Mouse (Mus musculus) ES-Bruce4 (cell line): Measurements from ENCODE around the gene Trappc6b. TPM values are rescaled to one million over a fixed set of nuclear protein-coding genes. Genes with fewer than 3 reads are reported as not detected.

Experiments used
- H3K27ac ChIP-seq: 2 replicates; pipeline ENCODE4 v1.5.1; 2012; ENCODE audit warnings: low read length, inconsistent platforms; ENCODE audit not compliant: insufficient read depth
- H3K27me3 ChIP-seq: 2 replicates; pipeline ENCODE4 v1.6.1; 2012; ENCODE audit warnings: mild to moderate bottlenecking, low read length, inconsistent platforms; ENCODE audit not compliant: control insufficient read depth, poor library complexity, insufficient read depth, severe bottlenecking
- H3K36me3 ChIP-seq: 2 replicates; pipeline ENCODE4 v1.6.1; 2012; ENCODE audit warnings: inconsistent platforms, mild to moderate bottlenecking, low read length, moderate library complexity; ENCODE audit not compliant: control insufficient read depth, poor library complexity, insufficient read depth, severe bottlenecking
- H3K4me1 ChIP-seq: one replicate; pipeline ENCODE4 v1.8.1; 2011; ENCODE audit warnings: low read length; ENCODE audit not compliant: control insufficient read depth, insufficient read depth
- H3K4me3 ChIP-seq: 2 replicates; pipeline ENCODE4 v1.5.1; 2011; ENCODE audit warnings: low read depth, mild to moderate bottlenecking, low read length
- H3K9ac ChIP-seq: 2 replicates; pipeline ENCODE4 v1.6.1; 2012; ENCODE audit warnings: low read depth, mild to moderate bottlenecking, inconsistent platforms; ENCODE audit not compliant: poor library complexity, severe bottlenecking
- H3K9me3 ChIP-seq: replicated peaks from 2 replicates; pipeline ENCODE4 v1.6.1; 2012; ENCODE audit warnings: mild to moderate bottlenecking, low read length, inconsistent platforms; ENCODE audit not compliant: control insufficient read depth, poor library complexity, insufficient read depth, severe bottlenecking
- CTCF ChIP-seq: IDR thresholded peaks from one replicate; pipeline ENCODE4 v1.8.1; 2011; ENCODE audit warnings: low read depth, low read length
- EP300 ChIP-seq: IDR thresholded peaks from 2 replicates; pipeline ENCODE4 v1.6.1; 2011; ENCODE audit warnings: low read depth, low read length; ENCODE audit not compliant: insufficient read depth
- POLR2A ChIP-seq: IDR thresholded peaks from one replicate; pipeline ENCODE4 v1.8.1; 2011; ENCODE audit warnings: low read length; ENCODE audit not compliant: insufficient read depth
- polyA plus RNA-seq: library from polyadenylated mRNA; stranded (reverse); fragments of >200 nt; gene quantifications from 2 replicates; pipeline ENCODE4 v1.2.4, GENCODE M21; 2011; ENCODE audit warnings: low read depth; ENCODE audit not compliant: missing spikeins, insufficient read depth, insufficient read length

Gene Trappc6b
- 73.7 and 92.5 TPM in 2 replicates for polyA plus RNA-seq

- TF ChIP-seq POLR2A = peak; percentile 86
- peak; percentile 51; the same call in 1 of the 2 replicates for TF ChIP-seq EP300
- TF ChIP-seq CTCF = no peak
- Histone ChIP-seq H3K36me3 (no peaks in the 10 kb centered on the region), H3K4me3 (peak within 1 kb of the TSS; percentile 74)
These were observed at the start of gene Trappc6b for GRCm38 (mm10) chr12:59060993-59061595. Gene Trappc6b, minus strand, starts transcription at chr12:59061472.

GRCm38 (mm10) chr12:59107926-59108325 is 46.7 kb upstream of the Trappc6b start:
- H3K36me3 ChIP-seq = no peaks in the 10 kb centered on the region
- no peak overlapping the region for H3K27ac ChIP-seq
- TF ChIP-seq POLR2A = no peak
- no peaks in the 10 kb centered on the region for H3K9me3 ChIP-seq
- H3K4me1 ChIP-seq = no peaks in the 10 kb centered on the region
- no peak overlapping the region for H3K4me3 ChIP-seq
- H3K27me3 ChIP-seq = no peaks in the 10 kb centered on the region
- H3K9ac ChIP-seq = no peak overlapping the region

More at GRCm38 (mm10) chr12:59060993-59061595, at the start of gene Trappc6b:
- Histone ChIP-seq H3K4me1 (no peaks in the 10 kb centered on the region), H3K27me3 (no peaks in the 10 kb centered on the region), H3K27ac (peak within 1 kb of the TSS; percentile 43), H3K9me3 (no peaks in the 10 kb centered on the region), H3K9ac (peak within 1 kb of the TSS; percentile 75)

GRCm38 (mm10) chr12:59106491-59106890 is 45.2 kb upstream of the Trappc6b start:
- H3K27ac ChIP-seq = no peak overlapping the region
- no peaks in the 10 kb centered on the region for H3K27me3 ChIP-seq

GRCm38 (mm10) chr12:59105914-59106313 is 44.6 kb upstream of the Trappc6b start:
- H3K27me3 ChIP-seq = no peaks in the 10 kb centered on the region
- no peaks in the 10 kb centered on the region for H3K36me3 ChIP-seq
- H3K4me1 ChIP-seq = no peaks in the 10 kb centered on the region
- H3K9ac ChIP-seq = no peak overlapping the region
- no peaks in the 10 kb centered on the region for H3K9me3 ChIP-seq
- H3K27ac ChIP-seq = no peak overlapping the region
- H3K4me3 ChIP-seq = no peak overlapping the region
- TF ChIP-seq CTCF = no peak
- no peak for TF ChIP-seq POLR2A
- no peak for TF ChIP-seq EP300

More at GRCm38 (mm10) chr12:59106491-59106890, 45.2 kb upstream of the Trappc6b start:
- no peaks in the 10 kb centered on the region for H3K4me1 ChIP-seq
- H3K9ac ChIP-seq = no peak overlapping the region
- H3K4me3 ChIP-seq = no peak overlapping the region
- no peaks in the 10 kb centered on the region for H3K9me3 ChIP-seq
- TF ChIP-seq CTCF (no peak), EP300 (no peak), POLR2A (no peak)
- no peaks in the 10 kb centered on the region for H3K36me3 ChIP-seq

- no peak overlapping the region for H3K9ac ChIP-seq
- no peak overlapping the region for H3K4me3 ChIP-seq
- no peak for TF ChIP-seq CTCF
- TF ChIP-seq EP300 = no peak
- no peak for TF ChIP-seq POLR2A
- H3K4me1 ChIP-seq = no peaks in the 10 kb centered on the region
- H3K27ac ChIP-seq = no peak overlapping the region
- no peaks in the 10 kb centered on the region for H3K9me3 ChIP-seq
- H3K27me3 ChIP-seq = no peaks in the 10 kb centered on the region
- no peaks in the 10 kb centered on the region for H3K36me3 ChIP-seq
These were observed 43.5 kb upstream of the Trappc6b start for GRCm38 (mm10) chr12:59104771-59105170.

GRCm38 (mm10) chr12:59095104-59096025 is 34.1 kb upstream of the Trappc6b start, which contains the start of gene Mia2:
Gene Mia2, plus strand, starts transcription at chr12:59095799.
- TF ChIP-seq CTCF = no peak
- TF ChIP-seq POLR2A = no peak
- no peak for TF ChIP-seq EP300
- H3K27me3 ChIP-seq = no peaks in the 10 kb centered on the region
- H3K9ac ChIP-seq = no peak within 1 kb of the TSS
- H3K4me3 ChIP-seq = no peak within 1 kb of the TSS
- no peaks in the 10 kb centered on the region for H3K9me3 ChIP-seq
- H3K36me3 ChIP-seq = no peaks in the 10 kb centered on the region
- no peaks in the 10 kb centered on the region for H3K4me1 ChIP-seq
- no peak within 1 kb of the TSS for H3K27ac ChIP-seq
